Mouse (Mus musculus) CH12.LX (cell line): ENCODE data around the gene B9d2.

ENCODE experiments used
- CHD1 ChIP-seq: IDR thresholded peaks from 2 replicates; pipeline ENCODE4 v1.6.1; 2012; ENCODE audit warnings: low read depth, low read length, improper control_type of control experiment, inconsistent platforms
- MAFK ChIP-seq: IDR thresholded peaks from 2 replicates; pipeline ENCODE4 v1.6.1; 2011; ENCODE audit warnings: low read length, improper control_type of control experiment; ENCODE audit not compliant: insufficient replicate concordance

DNA sequence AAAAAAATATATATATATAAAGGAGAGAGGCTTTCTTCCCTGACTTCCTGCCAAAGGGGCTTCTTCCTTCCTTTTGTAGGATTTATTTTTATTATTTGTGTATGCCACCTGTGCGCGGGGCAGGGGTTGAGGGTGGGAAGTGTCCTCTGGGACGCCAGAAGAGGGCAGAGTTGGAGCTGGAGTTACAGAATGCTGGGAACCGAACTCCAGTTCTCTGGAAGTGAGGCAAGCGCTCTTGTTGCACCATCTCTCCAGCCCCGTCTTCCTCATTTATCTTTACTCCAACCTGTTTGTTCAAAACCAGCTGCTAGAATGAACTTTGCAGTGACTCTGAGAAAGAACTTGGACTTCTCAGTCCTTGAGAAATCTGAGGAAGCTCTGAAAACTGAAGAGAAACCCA lies 609 bp upstream of the B9d2 start:
- TF ChIP-seq MAFK (no peak), CHD1 (no peak)
